Mouse (Mus musculus) embryonic facial prominence, embryonic 13.5 days (tissue): ENCODE measurements around the gene Arhgap28. TPM values are rescaled to one million over a fixed set of nuclear protein-coding genes. Genes with fewer than 3 reads are reported as not detected.

Source experiments
- ATAC-seq: fragments of 200-750 bp; cut with Nextera tagmentation; 2 replicates; pipeline ENCODE4 v1.8.0; 2017; ENCODE audit warnings: low read depth; ENCODE audit not compliant: insufficient number of reproducible peaks, insufficient read depth, low FRiP score, low TSS enrichment
- H3K27ac ChIP-seq: fragments of 300-500 bp; sonication (generic); 2 replicates; pipeline ENCODE4 v1.5.1; 2015; ENCODE audit warnings: moderate library complexity, mild to moderate bottlenecking, inconsistent platforms
- H3K27me3 ChIP-seq: fragments of 300-500 bp; sonication (generic); 2 replicates; pipeline ENCODE4 v1.6.1; 2015; ENCODE audit warnings: mild to moderate bottlenecking, inconsistent platforms
- H3K36me3 ChIP-seq: fragments of 300-500 bp; sonication (generic); 2 replicates; pipeline ENCODE4 v1.6.1; 2015; ENCODE audit warnings: mild to moderate bottlenecking, inconsistent platforms
- H3K4me1 ChIP-seq: fragments of 300-500 bp; sonication (generic); 2 replicates; pipeline ENCODE4 v1.6.1; 2015; ENCODE audit warnings: inconsistent platforms
- H3K4me2 ChIP-seq: fragments of 300-500 bp; sonication (generic); 2 replicates; pipeline ENCODE4 v1.6.1; 2015; ENCODE audit warnings: moderate library complexity, mild to moderate bottlenecking, inconsistent platforms
- H3K4me3 ChIP-seq: fragments of 300-500 bp; sonication (generic); 2 replicates; pipeline ENCODE4 v1.5.1; 2015; ENCODE audit warnings: mild to moderate bottlenecking, inconsistent platforms
- H3K9ac ChIP-seq: fragments of 300-500 bp; sonication (generic); 2 replicates; pipeline ENCODE4 v1.6.1; 2015; ENCODE audit warnings: mild to moderate bottlenecking, inconsistent platforms
- H3K9me3 ChIP-seq: fragments of 300-500 bp; sonication (generic); 2 replicates; pipeline ENCODE4 v1.6.1; 2016; ENCODE audit warnings: inconsistent platforms
- WGBS: fragments of 180-500 bp; shearing (Covaris S2); methylation state at CpG from one replicate; pipeline ENCODE4 v1.1.7; 2015; ENCODE audit warnings: mixed read lengths; 5-methylcytosine and 5-hydroxymethylcytosine counted together
- polyA plus RNA-seq: library from polyadenylated mRNA; unstranded; fragments of >200 nt; fragmentation: Nextera tagmentation; extraction: Ambion mirVana; gene quantifications from 2 replicates; pipeline ENCODE4 v1.2.1, GENCODE M21; 2015

The Arhgap28 gene
- polyA plus RNA-seq, 1 experiment from 2014 or later = 56.6 TPM

GRCm38 (mm10) chr17:68004581-68005330 is 836 bp upstream of the Arhgap28 start:
- Histone ChIP-seq H3K27ac (peak overlapping the region; percentile 98), H3K4me3 (peak overlapping the region; percentile 70), H3K36me3 (no peaks in the 10 kb centered on the region), H3K9me3 (no peaks in the 10 kb centered on the region), H3K4me1 (peaks cover 44% of the 10 kb centered on the region), H3K4me2 (peak overlapping the region; percentile 66), H3K9ac (peak overlapping the region; percentile 81), H3K27me3 (no peaks in the 10 kb centered on the region)
- WGBS = 2% methylated on average over 10 of the region's 10 CpGs
- ATAC-seq = peak; percentile 69

- 14% methylated on average over 17 of the region's 17 CpGs for WGBS
- peak overlapping the region; percentile 98 for H3K27ac ChIP-seq
- H3K27me3 ChIP-seq = no peaks in the 10 kb centered on the region
- peak overlapping the region; percentile 66 for H3K4me2 ChIP-seq
- ATAC-seq = no peak
- peak overlapping the region; percentile 81 for H3K9ac ChIP-seq
- peak overlapping the region; percentile 70 for H3K4me3 ChIP-seq
- H3K4me1 ChIP-seq = peaks cover 49% of the 10 kb centered on the region
- H3K36me3 ChIP-seq = no peaks in the 10 kb centered on the region
- no peaks in the 10 kb centered on the region for H3K9me3 ChIP-seq
Observed at GRCm38 (mm10) chr17:68002608-68003595, 1.0 kb downstream of the Arhgap28 start.

GRCm38 (mm10) chr17:67999801-68000200 is 4.1 kb downstream of the Arhgap28 start:
- H3K9me3 ChIP-seq = no peaks in the 10 kb centered on the region
- peak overlapping the region; percentile 55; the same call in 1 of the 2 replicates for H3K27ac ChIP-seq
- H3K4me1 ChIP-seq = peaks cover 60% of the 10 kb centered on the region
- H3K27me3 ChIP-seq = no peaks in the 10 kb centered on the region
- H3K4me3 ChIP-seq = no peak overlapping the region
- no peaks in the 10 kb centered on the region for H3K36me3 ChIP-seq
- 38% methylated on average over 8 of the region's 8 CpGs for WGBS
- H3K4me2 ChIP-seq = peak overlapping the region; percentile 18; the same call in 1 of the 2 replicates
- H3K9ac ChIP-seq = no peak overlapping the region
- ATAC-seq = no peak

GRCm38 (mm10) chr17:67996769-67997155 is 7.2 kb downstream of the Arhgap28 start:
- Histone ChIP-seq H3K36me3 (no peaks in the 10 kb centered on the region), H3K27me3 (no peaks in the 10 kb centered on the region), H3K27ac (no peak overlapping the region)

GRCm38 (mm10) chr17:67996097-67996768 is 7.7 kb downstream of the Arhgap28 start:
- H3K9ac ChIP-seq = no peak overlapping the region
- no peak overlapping the region for H3K4me3 ChIP-seq
- H3K36me3 ChIP-seq = no peaks in the 10 kb centered on the region
- no peaks in the 10 kb centered on the region for H3K9me3 ChIP-seq
- ATAC-seq = no peak
- no peak overlapping the region for H3K27ac ChIP-seq
- H3K4me1 ChIP-seq = peaks cover 42% of the 10 kb centered on the region
- peak overlapping the region; percentile 31 for H3K4me2 ChIP-seq
- WGBS = 13% methylated on average over 14 of the region's 14 CpGs
- H3K27me3 ChIP-seq = no peaks in the 10 kb centered on the region

More at GRCm38 (mm10) chr17:67996769-67997155, 7.2 kb downstream of the Arhgap28 start:
- H3K4me2 ChIP-seq = no peak overlapping the region
- no peaks in the 10 kb centered on the region for H3K9me3 ChIP-seq
- no peak overlapping the region for H3K4me3 ChIP-seq
- H3K9ac ChIP-seq = no peak overlapping the region
- 76% methylated on average over 7 of the region's 7 CpGs for WGBS
- peaks cover 45% of the 10 kb centered on the region for H3K4me1 ChIP-seq
- ATAC-seq = no peak

GRCm38 (mm10) chr17:67995277-67995819 is 8.6 kb downstream of the Arhgap28 start:
- Histone ChIP-seq H3K4me2 (no peak overlapping the region), H3K27me3 (no peaks in the 10 kb centered on the region), H3K36me3 (no peaks in the 10 kb centered on the region), H3K27ac (no peak overlapping the region), H3K4me3 (no peak overlapping the region), H3K4me1 (peaks cover 35% of the 10 kb centered on the region), H3K9ac (no peak overlapping the region), H3K9me3 (no peaks in the 10 kb centered on the region)
- 70% methylated on average over 2 of the region's 2 CpGs for WGBS
- no peak for ATAC-seq

- H3K9me3 ChIP-seq = no peaks in the 10 kb centered on the region
- no peak overlapping the region for H3K4me2 ChIP-seq
- no peak overlapping the region for H3K27ac ChIP-seq
- no peaks in the 10 kb centered on the region for H3K27me3 ChIP-seq
- ATAC-seq = no peak
- H3K9ac ChIP-seq = no peak overlapping the region
- H3K4me1 ChIP-seq = peaks cover 35% of the 10 kb centered on the region
- no peaks in the 10 kb centered on the region for H3K36me3 ChIP-seq
- H3K4me3 ChIP-seq = no peak overlapping the region
- 80% methylated on average over 7 of the region's 7 CpGs for WGBS
Observed at GRCm38 (mm10) chr17:67994861-67995260, 9.1 kb downstream of the Arhgap28 start.

GRCm38 (mm10) chr17:67993371-67994045 is 10.4 kb downstream of the Arhgap28 start:
- Histone ChIP-seq H3K4me1 (peaks cover 42% of the 10 kb centered on the region), H3K4me2 (no peak overlapping the region), H3K9ac (no peak overlapping the region), H3K27me3 (no peaks in the 10 kb centered on the region), H3K36me3 (no peaks in the 10 kb centered on the region), H3K4me3 (no peak overlapping the region), H3K9me3 (no peaks in the 10 kb centered on the region), H3K27ac (no peak overlapping the region)
- WGBS = 94% methylated on average over 2 of the region's 2 CpGs
- no peak for ATAC-seq

GRCm38 (mm10) chr17:67989716-67990115 is 14.2 kb downstream of the Arhgap28 start:
- peak overlapping the region; percentile 87 for H3K27ac ChIP-seq
- no peak overlapping the region for H3K4me3 ChIP-seq
- no peaks in the 10 kb centered on the region for H3K9me3 ChIP-seq
- peak overlapping the region; percentile 46 for H3K4me2 ChIP-seq
- H3K27me3 ChIP-seq = no peaks in the 10 kb centered on the region
- peaks cover 37% of the 10 kb centered on the region for H3K4me1 ChIP-seq
- WGBS = 13% methylated on average over 5 of the region's 5 CpGs
- no peak for ATAC-seq
- H3K9ac ChIP-seq = no peak overlapping the region
- H3K36me3 ChIP-seq = peaks cover 4% of the 10 kb centered on the region

GRCm38 (mm10) chr17:67988920-67989621 is 14.8 kb downstream of the Arhgap28 start:
- WGBS = 10% methylated on average over 15 of the region's 15 CpGs
- Histone ChIP-seq H3K36me3 (peaks cover 4% of the 10 kb centered on the region), H3K4me1 (peaks cover 37% of the 10 kb centered on the region), H3K27ac (peak overlapping the region; percentile 87), H3K9ac (no peak overlapping the region), H3K4me2 (peak overlapping the region; percentile 46), H3K4me3 (no peak overlapping the region), H3K27me3 (no peaks in the 10 kb centered on the region), H3K9me3 (no peaks in the 10 kb centered on the region)
- peak; percentile 77 for ATAC-seq
